10 mouse cellular contexts compared by ENCODE assay signal in genomic region chr3:134188979-134189946, GRCm38 (mm10). TPM values are rescaled to one million over a fixed set of nuclear protein-coding genes. Genes with fewer than 3 reads are reported as not detected.
DNase-seq lines count a peak whose midpoint lies in the region; ATAC-seq and TF ChIP-seq lines count a peak whose summit lies in the region.
"Had no signal": no experiment of that assay in that cellular context is flagged by ENCODE, and none has a peak within 500 bp of the region (broad histone marks: within the 10 kb centered on the region; RNA-seq: fewer than 3 reads in every experiment).

No protein-coding gene starts in this region.

- DNase-seq in lung, adult 2 months, result no peak
- no peak for DNase-seq in gastrocnemius, postnatal 36 days
- no peak for DNase-seq in testis, postnatal 14 days (ENCODE audit: low spot score)
- DNase-seq in left cerebral cortex, postnatal 36 days (ENCODE audit: low spot score in 2 of 2), result no peak
- DNase-seq: cerebellum, adult 9-10 months had no signal

- peak overlapping the region; percentile 7; the same call in 1 of the 2 replicates for H3K4me3 ChIP-seq in lung, embryonic 16.5 days (ENCODE audit: low read length)
- H3K4me3 ChIP-seq in lung, adult 2 months (replicated peaks; ENCODE audit: extremely low read depth, low read depth, low read length), result no peak overlapping the region
- H3K4me3 ChIP-seq in forebrain, embryonic 16.5 days (replicated peaks; ENCODE audit: low read length), result peak overlapping the region; percentile 37
- H3K4me3 ChIP-seq in limb, embryonic 12.5 days (replicated peaks), result peak overlapping the region; percentile 29; the same call in 1 of the 2 replicates
- H3K4me3 ChIP-seq in stomach, embryonic 16.5 days (replicated peaks; ENCODE audit: low read length), result peak overlapping the region; percentile 31

- H3K4me2 ChIP-seq in lung, embryonic 16.5 days (ENCODE audit: low read depth, low read length), result peak overlapping the region; percentile 47
- peak overlapping the region; percentile 70 for H3K4me2 ChIP-seq in forebrain, embryonic 16.5 days (ENCODE audit: low read length)
- H3K4me2 ChIP-seq in limb, embryonic 12.5 days, result peak overlapping the region; percentile 53
- peak overlapping the region; percentile 46 for H3K4me2 ChIP-seq in stomach, embryonic 16.5 days (ENCODE audit: low read depth, low read length)

- no peak for ATAC-seq in lung, embryonic 16.5 days (ENCODE audit: low read depth)
- peak; percentile 49 for ATAC-seq in forebrain, embryonic 16.5 days
- ATAC-seq in limb, embryonic 12.5 days (ENCODE audit: insufficient number of reproducible peaks, insufficient read depth, low FRiP score, low TSS enrichment, low read depth), result no peak
- no peak for ATAC-seq in stomach, embryonic 16.5 days (ENCODE audit: insufficient read depth, low FRiP score)

- H3K9ac ChIP-seq in lung, embryonic 16.5 days (ENCODE audit: low read length), result no peak overlapping the region
- peak overlapping the region; percentile 29; the same call in 1 of the 2 replicates for H3K9ac ChIP-seq in forebrain, embryonic 16.5 days (replicated peaks; ENCODE audit: low read depth, low read length)
- H3K9ac ChIP-seq in limb, embryonic 12.5 days (replicated peaks), result no peak overlapping the region
- no peak overlapping the region for H3K9ac ChIP-seq in stomach, embryonic 16.5 days (ENCODE audit: low read length)

- H3K9me3 ChIP-seq in lung, embryonic 16.5 days (ENCODE audit: control insufficient read depth, low read length), result no peaks in the 10 kb centered on the region
- H3K9me3 ChIP-seq in forebrain, embryonic 16.5 days (ENCODE audit: control insufficient read depth, low read length), result no peaks in the 10 kb centered on the region
- H3K9me3 ChIP-seq in limb, embryonic 12.5 days, result no peaks in the 10 kb centered on the region
- no peaks in the 10 kb centered on the region for H3K9me3 ChIP-seq in stomach, embryonic 16.5 days (replicated peaks; ENCODE audit: control insufficient read depth, low read length)

- intact Hi-C loops in gastrocnemius, postnatal 36 days (cut with DNase I), result no loop called here
- intact Hi-C loops in left cerebral cortex, postnatal 36 days (cut with DNase I), result no loop called here

- no peaks in the 10 kb centered on the region; the same call in 1 of the 2 replicates for H3K4me1 ChIP-seq in lung, embryonic 16.5 days (replicated peaks; ENCODE audit: control insufficient read depth, insufficient read depth, low read length)
- H3K4me1 ChIP-seq in lung, adult 2 months (ENCODE audit: control insufficient read depth, insufficient read depth, low read length), result no peaks in the 10 kb centered on the region
- peaks cover 13% of the 10 kb centered on the region for H3K4me1 ChIP-seq in forebrain, embryonic 16.5 days (replicated peaks; ENCODE audit: control insufficient read depth, insufficient read depth, low read length)
- H3K4me1 ChIP-seq in limb, embryonic 12.5 days (replicated peaks), result peaks cover 7% of the 10 kb centered on the region; the same call in 1 of the 2 replicates
- 0 out of 2 replicates have a peak, but pooled peaks cover 3% of the 10 kb centered on the region for H3K4me1 ChIP-seq in stomach, embryonic 16.5 days (ENCODE audit: control insufficient read depth, insufficient read depth, low read length)

- no peaks in the 10 kb centered on the region for H3K27me3 ChIP-seq in lung, embryonic 16.5 days (ENCODE audit: control insufficient read depth, insufficient read depth, low read depth, low read length)
- no peaks in the 10 kb centered on the region for H3K27me3 ChIP-seq in forebrain, embryonic 16.5 days (replicated peaks; ENCODE audit: control insufficient read depth, insufficient read depth, low read length)
- no peaks in the 10 kb centered on the region for H3K27me3 ChIP-seq in limb, embryonic 12.5 days
- no peaks in the 10 kb centered on the region for H3K27me3 ChIP-seq in stomach, embryonic 16.5 days (ENCODE audit: control insufficient read depth, insufficient read depth, low read length)

- 55% methylated on average over 12 of the region's 12 CpGs for WGBS in lung, embryonic 16.5 days
- 69% methylated on average over 12 of the region's 12 CpGs for WGBS in lung, adult 2 months
- 16% methylated on average over 12 of the region's 12 CpGs for WGBS in forebrain, embryonic 16.5 days
- WGBS in limb, embryonic 12.5 days, result 54% methylated on average over 12 of the region's 12 CpGs
- WGBS in stomach, embryonic 16.5 days, result 57% methylated on average over 12 of the region's 12 CpGs

- no peak for TF ChIP-seq POLR2A in lung, adult 2 months (IDR thresholded peaks at IDR 0.05; ENCODE audit: borderline replicate concordance, extremely low read depth, low read depth, low read length)

- H3K27ac ChIP-seq in lung, embryonic 16.5 days (ENCODE audit: low read length), result no peak overlapping the region
- H3K27ac ChIP-seq in forebrain, embryonic 16.5 days (ENCODE audit: low read length), result no peak overlapping the region
- no peak overlapping the region for H3K27ac ChIP-seq in limb, embryonic 12.5 days
- no peak overlapping the region for H3K27ac ChIP-seq in stomach, embryonic 16.5 days (ENCODE audit: low read length)

- H3K36me3 ChIP-seq in lung, embryonic 16.5 days (ENCODE audit: control insufficient read depth, insufficient read depth, low read length), result no peaks in the 10 kb centered on the region
- H3K36me3 ChIP-seq in forebrain, embryonic 16.5 days (ENCODE audit: control insufficient read depth, insufficient read depth), result no peaks in the 10 kb centered on the region
- no peaks in the 10 kb centered on the region for H3K36me3 ChIP-seq in limb, embryonic 12.5 days
- no peaks in the 10 kb centered on the region for H3K36me3 ChIP-seq in stomach, embryonic 16.5 days (ENCODE audit: control insufficient read depth, insufficient read depth, low read length)

- TF ChIP-seq CTCF in lung, adult 2 months (IDR thresholded peaks at IDR 0.05; ENCODE audit: insufficient read depth, low read length), result no peak

RNA-seq across cellular contexts. Expression of gene Cxxc4, which starts 47.0 kb away (rescaled TPM):
- 1.1 and 1.3 TPM in 2 replicates for polyA plus RNA-seq in lung, embryonic 16.5 days (2015; fragmentation: Nextera tagmentation; extraction: Ambion mirVana)
- polyA plus RNA-seq in lung, adult 2 months (2012; rRNA removed), result 0.67 and 0.74 TPM in 2 replicates
- polyA plus RNA-seq in forebrain, embryonic 16.5 days (2015; fragmentation: Nextera tagmentation; extraction: Ambion mirVana), result 12.3 and 15.3 TPM in 2 replicates
- polyA plus RNA-seq in limb, embryonic 12.5 days (2016; fragmentation: Nextera tagmentation; extraction: Ambion mirVana), result 6.4 and 7.1 TPM in 2 replicates
- polyA plus RNA-seq in stomach, embryonic 16.5 days (2015; fragmentation: Nextera tagmentation; extraction: Ambion mirVana), result 4.1 and 4.9 TPM in 2 replicates
- under 1 TPM; 0.49 to 0.59 TPM for total RNA-seq in gastrocnemius, postnatal 36 days (2021)
- 10 to 100 TPM; 20.9 to 27.9 TPM for total RNA-seq in left cerebral cortex, postnatal 36 days (2021)
- total RNA-seq: megakaryocyte, adult 5-6 weeks had no signal
